Mouse (Mus musculus): Measurements from ENCODE around the gene 4933405L10Rik. TPM values are rescaled to one million over a fixed set of nuclear protein-coding genes. Genes with fewer than 3 reads are reported as not detected.

The 4933405L10Rik gene
- polyA plus RNA-seq, 1 experiment from 2014 or later: 0.13 TPM

DNA sequence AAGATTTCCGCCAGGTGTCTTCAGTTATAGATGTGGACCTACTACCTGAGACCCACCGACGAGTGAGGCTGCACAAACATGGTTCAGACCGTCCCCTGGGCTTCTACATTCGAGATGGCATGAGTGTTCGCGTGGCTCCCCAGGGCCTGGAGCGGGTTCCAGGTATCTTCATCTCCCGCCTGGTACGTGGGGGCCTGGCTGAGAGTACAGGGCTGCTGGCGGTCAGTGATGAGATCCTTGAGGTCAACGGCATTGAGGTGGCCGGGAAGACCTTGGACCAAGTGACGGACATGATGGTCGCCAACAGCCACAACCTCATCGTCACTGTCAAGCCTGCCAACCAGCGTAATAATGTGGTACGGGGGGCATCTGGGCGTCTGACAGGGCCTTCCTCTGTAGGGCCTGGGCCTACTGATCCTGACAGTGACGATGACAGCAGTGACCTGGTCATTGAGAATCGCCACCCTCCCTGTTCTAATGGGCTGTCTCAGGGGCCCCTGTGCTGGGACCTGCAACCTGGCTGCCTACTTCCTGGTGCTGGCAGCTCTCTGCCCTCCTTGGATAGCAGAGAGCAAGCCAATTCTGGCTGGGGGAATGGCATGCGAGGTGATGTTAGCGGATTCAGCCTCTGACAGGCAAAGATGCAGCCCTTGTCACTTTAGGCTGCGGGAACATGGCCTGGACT is 4.6 kb upstream of the 4933405L10Rik start:
- Histone ChIP-seq H3K4me3 (replicated peaks) (no peak overlapping the region), H3K27ac (no peak overlapping the region), H3K9ac (replicated peaks) (0 out of 2 replicates have a peak overlapping the region, but pooled peaks have one; percentile 79), H3K4me2 (replicated peaks) (no peak overlapping the region; the same call in 1 of the 2 replicates), H3K36me3 (peaks cover 32% of the 10 kb centered on the region), H3K4me1 (replicated peaks) (peaks cover 44% of the 10 kb centered on the region), H3K9me3 (no peaks in the 10 kb centered on the region), H3K27me3 (no peaks in the 10 kb centered on the region)
- no peak for ATAC-seq
- WGBS: 91% methylated on average over 24 of the region's 24 CpGs

DNA sequence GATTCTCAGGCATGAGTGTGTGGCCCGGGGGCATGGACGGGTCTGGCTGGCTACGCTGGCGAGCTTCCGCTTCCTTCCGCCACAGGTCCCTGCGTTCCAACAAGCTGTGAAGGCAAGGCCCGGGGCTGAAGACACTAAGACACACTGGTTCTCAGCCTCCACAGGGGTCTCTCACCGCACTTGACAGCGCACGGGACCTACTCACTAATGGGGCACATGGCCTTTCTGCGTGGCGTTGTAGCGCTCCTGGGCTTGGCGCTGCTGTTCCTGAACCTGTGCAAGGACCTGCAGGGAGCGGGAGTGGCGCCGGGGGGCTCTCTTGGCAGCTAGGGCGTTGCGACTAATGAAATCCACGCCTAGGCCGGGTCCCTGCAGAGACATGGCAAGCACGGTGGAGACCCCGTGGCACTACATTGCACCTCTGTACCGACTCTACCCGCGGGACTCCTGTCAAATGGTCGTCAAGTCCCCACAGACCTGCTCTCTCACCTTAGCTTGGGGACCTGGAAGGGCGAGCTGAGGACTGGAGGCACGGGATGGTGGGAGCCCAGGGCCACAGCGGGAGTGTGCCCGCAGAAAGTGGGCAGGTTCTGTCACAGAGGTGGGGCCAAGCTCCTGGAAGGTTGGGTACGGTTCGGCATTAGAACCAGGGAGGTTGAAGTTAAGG is 3.2 kb upstream of the 4933405L10Rik start:
- Histone ChIP-seq H3K4me2 (replicated peaks) (no peak overlapping the region), H3K4me3 (replicated peaks) (no peak overlapping the region), H3K4me1 (replicated peaks) (peaks cover 46% of the 10 kb centered on the region), H3K9ac (replicated peaks) (no peak overlapping the region), H3K27me3 (no peaks in the 10 kb centered on the region), H3K9me3 (no peaks in the 10 kb centered on the region), H3K36me3 (peaks cover 21% of the 10 kb centered on the region), H3K27ac (no peak overlapping the region)
- 94% methylated on average over 34 of the region's 34 CpGs for WGBS
- ATAC-seq: no peak

DNA sequence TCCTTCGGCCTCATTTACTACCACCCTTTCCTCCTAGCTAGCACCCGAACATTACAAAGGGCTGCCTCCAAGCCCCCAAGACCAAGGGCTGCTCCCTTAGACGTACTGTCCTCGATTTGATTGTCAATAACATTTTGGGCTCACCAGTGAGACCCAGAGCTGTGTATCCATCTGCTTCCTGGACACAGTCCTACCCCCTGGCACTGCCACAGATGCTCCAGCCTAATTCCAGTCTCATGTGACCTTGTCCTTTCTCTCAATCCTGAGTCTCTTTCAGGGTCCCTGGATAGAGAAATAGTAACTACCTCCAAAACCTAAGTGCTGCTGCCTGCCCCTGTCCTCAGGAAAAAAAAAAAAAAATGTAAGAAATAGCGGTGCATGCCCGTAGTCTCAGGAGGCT is 2.5 kb upstream of the 4933405L10Rik start:
- H3K9me3 ChIP-seq: no peaks in the 10 kb centered on the region
- no peak overlapping the region for H3K27ac ChIP-seq
- 93% methylated on average over 6 of the region's 6 CpGs for WGBS
- H3K27me3 ChIP-seq: no peaks in the 10 kb centered on the region
- H3K4me2 ChIP-seq (replicated peaks): no peak overlapping the region
- no peak overlapping the region for H3K4me3 ChIP-seq (replicated peaks)
- H3K36me3 ChIP-seq: peaks cover 21% of the 10 kb centered on the region
- no peak overlapping the region for H3K9ac ChIP-seq (replicated peaks)
- ATAC-seq: no peak
- H3K4me1 ChIP-seq (replicated peaks): peaks cover 39% of the 10 kb centered on the region

DNA sequence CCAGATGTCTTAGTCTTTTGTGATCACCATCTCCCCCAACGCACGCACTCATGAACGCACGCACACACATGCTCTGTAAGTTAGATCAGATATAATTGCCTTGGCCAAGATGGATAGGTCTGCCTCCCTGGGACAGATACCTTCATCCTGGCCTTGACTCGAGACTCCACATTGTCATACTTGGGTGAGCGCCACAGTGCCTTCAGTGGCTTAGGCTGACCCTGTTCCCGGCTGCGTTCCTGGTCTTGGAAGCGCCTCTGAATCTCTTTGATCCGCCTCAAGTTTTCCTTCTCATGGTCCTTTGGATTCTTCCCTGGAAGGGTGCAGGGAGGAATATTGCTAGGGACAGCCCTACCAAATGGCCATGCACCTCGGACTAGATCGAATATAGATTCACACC is 1.0 kb upstream of the 4933405L10Rik start:
- H3K27me3 ChIP-seq: no peaks in the 10 kb centered on the region
- peak overlapping the region; percentile 75 for H3K4me3 ChIP-seq (replicated peaks)
- no peaks in the 10 kb centered on the region for H3K9me3 ChIP-seq
- 76% methylated on average over 12 of the region's 12 CpGs for WGBS
- H3K36me3 ChIP-seq: peaks cover 21% of the 10 kb centered on the region
- peak overlapping the region; percentile 98 for H3K4me2 ChIP-seq (replicated peaks)
- H3K9ac ChIP-seq (replicated peaks): peak overlapping the region; percentile 74; the same call in 1 of the 2 replicates
- H3K4me1 ChIP-seq (replicated peaks): peaks cover 34% of the 10 kb centered on the region
- no peak overlapping the region for H3K27ac ChIP-seq
- ATAC-seq: no peak

- Histone ChIP-seq H3K4me3 (replicated peaks) (no peak overlapping the region), H3K4me1 (replicated peaks) (peaks cover 19% of the 10 kb centered on the region)
- 95% methylated on average over 8 of the region's 8 CpGs for WGBS
These were observed 1.2 kb downstream of the 4933405L10Rik start for GRCm38 (mm10) chr8:105708675-105709074.

DNA sequence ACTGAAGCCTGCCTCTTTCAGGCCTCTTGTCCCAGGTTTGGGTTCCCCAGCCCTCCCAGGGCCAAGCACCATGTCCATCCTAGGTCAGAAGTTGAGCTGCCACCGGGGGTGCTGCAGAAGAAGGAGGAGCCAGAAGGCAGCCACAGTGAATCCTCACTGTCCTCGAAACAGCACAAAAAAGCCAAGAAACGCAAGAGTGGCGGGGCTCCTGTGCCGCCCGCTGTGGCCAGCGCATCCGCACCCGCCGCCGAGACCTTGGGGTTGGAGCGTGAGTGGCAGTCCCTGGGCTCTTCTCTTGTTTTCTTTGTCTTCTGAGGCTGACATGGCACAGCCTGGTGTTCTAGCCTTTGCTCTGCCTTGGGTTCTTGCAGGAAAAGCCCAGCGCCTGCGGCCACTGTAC is 1.9 kb downstream of the 4933405L10Rik start:
- no peak for ATAC-seq
- 74% methylated on average over 14 of the region's 14 CpGs for WGBS
- Histone ChIP-seq H3K27ac (no peak overlapping the region), H3K4me1 (replicated peaks) (peaks cover 19% of the 10 kb centered on the region), H3K4me2 (replicated peaks) (no peak overlapping the region), H3K9ac (replicated peaks) (no peak overlapping the region), H3K36me3 (peaks cover 4% of the 10 kb centered on the region), H3K4me3 (replicated peaks) (no peak overlapping the region), H3K9me3 (no peaks in the 10 kb centered on the region), H3K27me3 (no peaks in the 10 kb centered on the region)

More at GRCm38 (mm10) chr8:105708675-105709074, 1.2 kb downstream of the 4933405L10Rik start:
- Histone ChIP-seq H3K27me3 (no peaks in the 10 kb centered on the region), H3K9me3 (no peaks in the 10 kb centered on the region), H3K36me3 (peaks cover 10% of the 10 kb centered on the region), H3K9ac (replicated peaks) (no peak overlapping the region), H3K4me2 (replicated peaks) (no peak overlapping the region), H3K27ac (no peak overlapping the region)
- 0 out of 2 replicates have a peak, but pooled peaks have one; percentile 4 for ATAC-seq

DNA sequence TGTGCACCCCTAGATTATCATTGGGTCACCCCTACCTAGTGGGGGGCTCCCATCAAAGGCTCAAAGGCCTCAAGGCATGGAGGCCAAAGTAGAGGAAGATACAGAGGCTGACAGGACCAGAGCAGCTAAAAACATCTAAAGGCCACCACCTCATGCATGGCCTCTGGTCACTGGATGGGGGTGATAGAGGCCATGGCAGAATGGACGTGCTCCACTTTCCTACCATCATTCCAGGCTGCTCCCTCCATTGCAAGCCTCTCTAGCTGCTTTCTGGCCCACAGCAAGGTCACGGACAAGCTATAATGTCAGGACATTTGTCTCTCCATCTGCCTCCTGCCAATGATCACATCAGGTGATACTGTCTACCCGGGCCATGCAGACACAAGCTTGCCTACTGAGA is 4.8 kb downstream of the 4933405L10Rik start:
- Histone ChIP-seq H3K9me3 (no peaks in the 10 kb centered on the region), H3K9ac (replicated peaks) (no peak overlapping the region), H3K4me2 (replicated peaks) (no peak overlapping the region), H3K4me1 (replicated peaks) (peaks cover 7% of the 10 kb centered on the region), H3K4me3 (replicated peaks) (no peak overlapping the region), H3K36me3 (peaks cover 28% of the 10 kb centered on the region), H3K27me3 (no peaks in the 10 kb centered on the region), H3K27ac (no peak overlapping the region)
- 89% methylated on average over 3 of the region's 3 CpGs for WGBS
- no peak for ATAC-seq

DNA sequence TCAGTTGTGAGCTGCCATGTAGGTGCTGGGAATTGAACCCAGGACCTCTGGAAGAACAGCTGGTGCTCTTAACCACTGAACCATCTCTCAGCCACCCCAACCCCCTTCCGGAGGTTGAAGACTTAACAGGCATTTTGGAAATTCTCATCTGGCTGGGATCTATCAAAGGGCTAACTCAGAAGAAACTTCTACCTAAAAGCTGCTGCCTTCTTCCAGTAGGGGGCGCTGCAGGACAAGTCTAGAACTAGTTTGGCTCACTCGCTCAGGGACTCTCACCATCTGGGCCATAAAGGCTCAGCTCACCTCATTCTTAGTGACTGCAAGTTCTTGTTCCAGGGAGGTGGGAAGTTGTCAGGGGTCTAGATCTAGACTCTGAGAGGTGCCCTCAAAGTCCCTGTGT is 6.7 kb downstream of the 4933405L10Rik start:
- peak; percentile 38; the same call in 1 of the 2 replicates for ATAC-seq
- 7% methylated on average over 3 of the region's 3 CpGs for WGBS
- no peak overlapping the region for H3K9ac ChIP-seq (replicated peaks)

DNA sequence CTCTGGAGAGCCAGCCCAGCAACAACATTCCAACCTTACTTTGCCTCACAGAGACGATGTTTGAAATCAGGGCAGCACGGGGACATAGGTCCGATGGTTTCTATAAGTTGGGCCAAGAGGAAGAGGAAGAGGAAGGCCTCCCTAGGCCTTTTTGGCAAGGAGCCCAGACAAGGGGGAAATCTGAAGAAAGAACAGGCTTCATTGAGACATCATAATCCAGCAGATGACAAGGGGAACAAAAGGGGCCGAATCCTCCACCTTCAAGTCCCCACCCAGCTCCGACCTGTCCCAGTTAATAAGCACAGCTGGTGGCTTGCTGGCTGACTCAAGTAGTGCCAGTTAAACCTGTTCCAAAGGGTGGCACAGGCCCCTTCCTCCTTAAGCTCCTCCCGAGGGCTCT is 7.6 kb downstream of the 4933405L10Rik start:
- no peaks in the 10 kb centered on the region for H3K9me3 ChIP-seq
- no peaks in the 10 kb centered on the region for H3K4me1 ChIP-seq (replicated peaks)
- no peaks in the 10 kb centered on the region for H3K27me3 ChIP-seq
- no peak overlapping the region for H3K4me2 ChIP-seq (replicated peaks)
- 76% methylated on average over 6 of the region's 6 CpGs for WGBS
- H3K9ac ChIP-seq (replicated peaks): no peak overlapping the region
- no peak for ATAC-seq
- peaks cover 33% of the 10 kb centered on the region for H3K36me3 ChIP-seq
- no peak overlapping the region for H3K4me3 ChIP-seq (replicated peaks)
- H3K27ac ChIP-seq: no peak overlapping the region

More for the DNA sequence above, 6.7 kb downstream of the 4933405L10Rik start:
- Histone ChIP-seq H3K4me3 (replicated peaks) (no peak overlapping the region), H3K27me3 (no peaks in the 10 kb centered on the region), H3K9me3 (no peaks in the 10 kb centered on the region), H3K36me3 (peaks cover 33% of the 10 kb centered on the region), H3K27ac (no peak overlapping the region), H3K4me2 (replicated peaks) (no peak overlapping the region), H3K4me1 (replicated peaks) (no peaks in the 10 kb centered on the region)

DNA sequence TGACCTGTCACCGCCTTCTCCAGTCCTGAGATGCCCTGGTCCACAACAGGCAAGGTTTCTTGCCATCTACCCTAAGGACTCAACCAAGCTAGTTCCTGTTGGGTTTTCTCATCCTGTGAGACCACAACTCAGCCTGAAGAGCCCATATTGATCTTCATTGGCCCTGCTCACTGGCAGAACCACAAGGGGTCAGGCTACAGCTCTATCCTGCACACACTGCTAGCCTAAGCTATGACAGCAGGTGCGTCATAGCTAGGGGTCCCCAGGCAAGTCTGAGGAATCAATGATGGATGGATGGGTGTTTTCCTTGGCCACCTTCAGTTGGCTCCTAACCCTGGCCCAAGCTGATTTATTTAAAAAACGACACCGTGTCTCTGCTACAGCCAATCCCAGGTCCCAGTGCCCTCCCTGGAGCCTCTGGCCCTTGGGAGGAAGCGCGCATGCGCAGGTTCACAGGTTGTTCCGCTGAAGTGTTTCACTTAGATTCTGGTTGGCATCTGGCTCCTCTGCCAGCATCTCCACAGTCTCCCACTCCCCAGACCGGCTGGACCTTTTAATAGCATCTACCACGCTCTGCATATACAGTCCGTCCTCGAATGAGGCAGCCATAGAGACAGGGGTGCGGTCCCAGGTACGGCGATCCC is 9.0 kb downstream of the 4933405L10Rik start:
- no peak for ATAC-seq
- no peaks in the 10 kb centered on the region for H3K4me1 ChIP-seq (replicated peaks)
- 93% methylated on average over 15 of the region's 15 CpGs for WGBS
- H3K9ac ChIP-seq (replicated peaks): no peak overlapping the region
- H3K4me2 ChIP-seq (replicated peaks): no peak overlapping the region
- no peaks in the 10 kb centered on the region for H3K9me3 ChIP-seq
- H3K27me3 ChIP-seq: no peaks in the 10 kb centered on the region
- peaks cover 41% of the 10 kb centered on the region for H3K36me3 ChIP-seq
- no peak overlapping the region for H3K4me3 ChIP-seq (replicated peaks)
- no peak overlapping the region for H3K27ac ChIP-seq

DNA sequence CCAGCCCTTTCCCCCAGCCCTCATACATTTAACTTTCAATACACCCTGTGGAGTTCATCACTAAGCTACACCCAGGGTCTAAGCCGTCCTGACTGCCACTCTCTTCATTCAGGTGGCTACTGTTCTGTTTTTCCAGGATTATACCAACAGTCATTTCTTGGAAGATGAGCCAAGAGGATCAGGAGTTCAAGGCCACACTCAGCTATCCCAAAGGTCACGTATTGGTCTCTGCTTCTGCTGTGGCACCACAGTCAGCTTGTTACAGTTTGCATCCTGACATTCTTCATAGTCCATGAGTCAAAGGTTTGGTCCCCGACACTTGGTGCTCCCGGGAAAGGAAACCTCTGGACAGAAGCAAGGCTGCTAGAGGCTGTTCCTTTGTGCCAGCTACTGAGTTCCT is 12.2 kb downstream of the 4933405L10Rik start:
- Histone ChIP-seq H3K36me3 (peaks cover 61% of the 10 kb centered on the region), H3K4me2 (replicated peaks) (no peak overlapping the region), H3K4me3 (replicated peaks) (no peak overlapping the region), H3K27me3 (no peaks in the 10 kb centered on the region), H3K4me1 (replicated peaks) (no peaks in the 10 kb centered on the region), H3K27ac (no peak overlapping the region), H3K9ac (replicated peaks) (no peak overlapping the region), H3K9me3 (no peaks in the 10 kb centered on the region)
- WGBS: 87% methylated on average over 4 of the region's 4 CpGs
- ATAC-seq: no peak

GRCm38 (mm10) chr8:105722861-105723260 is 15.4 kb downstream of the 4933405L10Rik start:
- H3K27ac ChIP-seq: no peak overlapping the region; the same call in 1 of the 2 replicates
- H3K4me2 ChIP-seq (replicated peaks): no peak overlapping the region
- peaks cover 58% of the 10 kb centered on the region for H3K36me3 ChIP-seq
- no peaks in the 10 kb centered on the region for H3K9me3 ChIP-seq
- H3K4me3 ChIP-seq (replicated peaks): no peak overlapping the region
- no peaks in the 10 kb centered on the region for H3K27me3 ChIP-seq
- no peak overlapping the region for H3K9ac ChIP-seq (replicated peaks)
- ATAC-seq: no peak
- no peaks in the 10 kb centered on the region for H3K4me1 ChIP-seq (replicated peaks)
- 88% methylated on average over 9 of the region's 9 CpGs for WGBS
